8 mouse cellular contexts compared by ENCODE assay signal in genomic region chr14:46881581-46882430, GRCm38 (mm10). TPM values are rescaled to one million over a fixed set of nuclear protein-coding genes. Genes with fewer than 3 reads are reported as not detected.
DNase-seq lines count a peak whose midpoint lies in the region; ATAC-seq and TF ChIP-seq lines count a peak whose summit lies in the region.

No protein-coding gene starts in this region.

- H3K36me3 ChIP-seq in spleen, adult 2 months (ENCODE audit: control insufficient read depth, insufficient read depth, low read length), result no peaks in the 10 kb centered on the region
- no peaks in the 10 kb centered on the region for H3K36me3 ChIP-seq in forebrain, postnatal 0 days (ENCODE audit: insufficient read depth)
- H3K36me3 ChIP-seq in hindbrain, postnatal 0 days (ENCODE audit: insufficient read depth, low read length), result no peaks in the 10 kb centered on the region
- H3K36me3 ChIP-seq in liver, embryonic 12.5 days, result no peaks in the 10 kb centered on the region
- H3K36me3 ChIP-seq in small intestine, adult 2 months (ENCODE audit: control insufficient read depth, insufficient read depth, low read length), result no peaks in the 10 kb centered on the region

- 26% methylated on average over 40 of the region's 40 CpGs for WGBS in spleen, adult 2 months
- 5% methylated on average over 40 of the region's 40 CpGs for WGBS in forebrain, postnatal 0 days
- 5% methylated on average over 40 of the region's 40 CpGs for WGBS in hindbrain, postnatal 0 days
- 10% methylated on average over 40 of the region's 40 CpGs for whole genome bisulfite sequencing in liver, embryonic 12.5 days (ENCODE audit: insufficient replicate concordance)
- 13% methylated on average over 40 of the region's 40 CpGs for WGBS in small intestine, adult 2 months

- peak overlapping the region; percentile 98 for H3K4me2 ChIP-seq in forebrain, postnatal 0 days (ENCODE audit: low read depth)
- H3K4me2 ChIP-seq in hindbrain, postnatal 0 days (ENCODE audit: low read depth, low read length), result peak overlapping the region; percentile 99
- H3K4me2 ChIP-seq in liver, embryonic 12.5 days, result peak overlapping the region; percentile 74

- peaks cover 28% of the 10 kb centered on the region for H3K27me3 ChIP-seq in spleen, adult 2 months (ENCODE audit: control insufficient read depth, insufficient read depth, low read length)
- 0 out of 2 replicates have a peak, but pooled peaks cover 7% of the 10 kb centered on the region for H3K27me3 ChIP-seq in forebrain, postnatal 0 days (ENCODE audit: insufficient read depth, low read length)
- H3K27me3 ChIP-seq in hindbrain, postnatal 0 days (ENCODE audit: insufficient read depth, low read length), result no peaks in the 10 kb centered on the region
- peaks cover 74% of the 10 kb centered on the region for H3K27me3 ChIP-seq in liver, embryonic 12.5 days (replicated peaks)
- H3K27me3 ChIP-seq in small intestine, adult 2 months (ENCODE audit: control insufficient read depth, insufficient read depth, low read length), result peaks cover 36% of the 10 kb centered on the region

- ATAC-seq in forebrain, postnatal 0 days, result peak; percentile 0; the same call in 1 of the 2 replicates
- peak; percentile 4; the same call in 1 of the 2 replicates for ATAC-seq in hindbrain, postnatal 0 days
- peak; percentile 17; the same call in 1 of the 2 replicates for ATAC-seq in liver, embryonic 12.5 days

- H3K4me3 ChIP-seq in spleen, adult 2 months (ENCODE audit: extremely low read depth, insufficient read depth, insufficient read length), result peak overlapping the region; percentile 38; the same call in 1 of the 2 replicates
- peak overlapping the region; percentile 57 for H3K4me3 ChIP-seq in forebrain, postnatal 0 days (ENCODE audit: low read depth, low read length)
- H3K4me3 ChIP-seq in hindbrain, postnatal 0 days (ENCODE audit: low read length), result peak overlapping the region; percentile 60
- peak overlapping the region; percentile 53 for H3K4me3 ChIP-seq in liver, embryonic 12.5 days
- peak overlapping the region; percentile 67 for H3K4me3 ChIP-seq in small intestine, adult 2 months (ENCODE audit: low read depth, low read length)

- peak in 1 of 2 experiments; percentile 5 for DNase-seq in spleen, adult 2 months (ENCODE audit: low read depth in 1 of 2, low spot score in 2 of 2)
- DNase-seq in spleen, adult 12 weeks (ENCODE audit: low spot score), result no peak
- DNase-seq in cerebellum, adult 9-10 months, result peak; percentile 52
- peak; percentile 10 for DNase-seq in forebrain, postnatal 0 days
- peak; percentile 25 for DNase-seq in hindbrain, postnatal 0 days (ENCODE audit: low spot score)
- DNase-seq in adrenal gland, adult 8-10 months, result no peak

- H3K4me1 ChIP-seq in spleen, adult 2 months (ENCODE audit: control insufficient read depth, insufficient read depth, insufficient read length), result peaks cover 4% of the 10 kb centered on the region
- no peaks in the 10 kb centered on the region; the same call in 1 of the 2 replicates for H3K4me1 ChIP-seq in forebrain, postnatal 0 days (ENCODE audit: insufficient read depth)
- no peaks in the 10 kb centered on the region for H3K4me1 ChIP-seq in hindbrain, postnatal 0 days (ENCODE audit: insufficient read depth, low read length)
- peaks cover 33% of the 10 kb centered on the region for H3K4me1 ChIP-seq in liver, embryonic 12.5 days
- H3K4me1 ChIP-seq in small intestine, adult 2 months (ENCODE audit: control insufficient read depth, insufficient read depth, insufficient read length, low read length), result peaks cover 20% of the 10 kb centered on the region

- no peaks in the 10 kb centered on the region for H3K9me3 ChIP-seq in forebrain, postnatal 0 days (ENCODE audit: low read length)
- no peaks in the 10 kb centered on the region for H3K9me3 ChIP-seq in hindbrain, postnatal 0 days (ENCODE audit: low read length)
- no peaks in the 10 kb centered on the region for H3K9me3 ChIP-seq in liver, embryonic 12.5 days (replicated peaks)

- no peak for TF ChIP-seq POLR2A in spleen, adult 2 months (IDR thresholded peaks at IDR 0.05; ENCODE audit: low read depth, low read length)
- no peak for TF ChIP-seq POLR2A in small intestine, adult 2 months (IDR thresholded peaks at IDR 0.05; ENCODE audit: low read depth, low read length)

- H3K27ac ChIP-seq in spleen, adult 2 months (ENCODE audit: insufficient read depth, low read length), result peak overlapping the region; percentile 57; the same call in 1 of the 2 replicates
- H3K27ac ChIP-seq in forebrain, postnatal 0 days (ENCODE audit: low read depth, low read length), result no peak overlapping the region
- 0 out of 2 replicates have a peak overlapping the region, but pooled peaks have one; percentile 64 for H3K27ac ChIP-seq in hindbrain, postnatal 0 days
- H3K27ac ChIP-seq in liver, embryonic 12.5 days, result no peak overlapping the region
- peak overlapping the region; percentile 46; the same call in 1 of the 2 replicates for H3K27ac ChIP-seq in small intestine, adult 2 months (ENCODE audit: insufficient read depth, low read depth, low read length)

- peak overlapping the region; percentile 53 for H3K9ac ChIP-seq in forebrain, postnatal 0 days
- H3K9ac ChIP-seq in hindbrain, postnatal 0 days (replicated peaks; ENCODE audit: low read length), result peak overlapping the region; percentile 66; the same call in 1 of the 2 replicates
- peak overlapping the region; percentile 41; the same call in 1 of the 2 replicates for H3K9ac ChIP-seq in liver, embryonic 12.5 days

- no peak for TF ChIP-seq CTCF in spleen, adult 2 months (IDR thresholded peaks at IDR 0.05; ENCODE audit: extremely low read depth, insufficient read depth, insufficient read length, insufficient replicate concordance)
- 0 out of 2 replicates have a peak, but pooled peaks have one; percentile 1 for TF ChIP-seq CTCF in forebrain, postnatal 0 days (IDR thresholded peaks at IDR 0.05; ENCODE audit: low read depth)
- no peak for TF ChIP-seq CTCF in hindbrain, postnatal 0 days (IDR thresholded peaks at IDR 0.05; ENCODE audit: low read depth)
- no peak for TF ChIP-seq CTCF in small intestine, adult 2 months (IDR thresholded peaks at IDR 0.05; ENCODE audit: extremely low read depth, insufficient read length, insufficient replicate concordance, low read depth, low read length)

RNA-seq across cellular contexts. Expression of gene Samd4, which starts 0.8 kb away (rescaled TPM):
- 3.6 and 3.7 TPM in 2 replicates for polyA plus RNA-seq in spleen, adult 2 months (2012; rRNA removed)
- 12.3 and 15.2 TPM in 2 replicates for total RNA-seq in forebrain, postnatal 0 days (2014; rRNA removed)
- polyA plus RNA-seq in forebrain, postnatal 0 days (2015; fragmentation: Nextera tagmentation; extraction: Ambion mirVana), result 2.5 and 3.5 TPM in 2 replicates
- total RNA-seq in hindbrain, postnatal 0 days (2014; rRNA removed), result 14.3 and 14.7 TPM in 2 replicates
- polyA plus RNA-seq in hindbrain, postnatal 0 days (2015; fragmentation: Nextera tagmentation; extraction: Ambion mirVana), result 4.4 and 4.9 TPM in 2 replicates
- polyA plus RNA-seq in liver, embryonic 12.5 days (2016; fragmentation: Nextera tagmentation; extraction: Ambion mirVana), result 0.65 and 0.67 TPM in 2 replicates
- polyA plus RNA-seq in small intestine, adult 2 months (2012; rRNA removed), result 3.2 and 4.1 TPM in 2 replicates
- total RNA-seq in adrenal gland, adult 8-10 months (2022), result 10 to 100 TPM; 22.1 to 27.0 (median 25.8) TPM

RNA-seq across cellular contexts. Expression of gene Cgrrf1, which starts 49.9 kb away (rescaled TPM):
- polyA plus RNA-seq in spleen, adult 2 months (2012; rRNA removed), result 6.5 and 7.3 TPM in 2 replicates
- total RNA-seq in forebrain, postnatal 0 days (2014; rRNA removed), result 10.5 and 15.6 TPM in 2 replicates
- 14.1 and 16.0 TPM in 2 replicates for polyA plus RNA-seq in forebrain, postnatal 0 days (2015; fragmentation: Nextera tagmentation; extraction: Ambion mirVana)
- 10.2 and 24.9 TPM in 2 replicates for total RNA-seq in hindbrain, postnatal 0 days (2014; rRNA removed)
- 27.6 and 33.0 TPM in 2 replicates for polyA plus RNA-seq in hindbrain, postnatal 0 days (2015; fragmentation: Nextera tagmentation; extraction: Ambion mirVana)
- 20.6 and 21.7 TPM in 2 replicates for polyA plus RNA-seq in liver, embryonic 12.5 days (2016; fragmentation: Nextera tagmentation; extraction: Ambion mirVana)
- polyA plus RNA-seq in small intestine, adult 2 months (2012; rRNA removed), result 6.4 and 10.3 TPM in 2 replicates
- total RNA-seq in adrenal gland, adult 8-10 months (2022), result 10 to 100 TPM; 45.7 to 61.9 (median 57.2) TPM

RNA-seq across cellular contexts. Expression of gene Gmfb, which starts 59.8 kb away (rescaled TPM):
- polyA plus RNA-seq in spleen, adult 2 months (2012; rRNA removed), result 6.9 and 7.5 TPM in 2 replicates
- total RNA-seq in forebrain, postnatal 0 days (2014; rRNA removed), result 158 and 240 TPM in 2 replicates
- polyA plus RNA-seq in forebrain, postnatal 0 days (2015; fragmentation: Nextera tagmentation; extraction: Ambion mirVana), result 90.8 and 113 TPM in 2 replicates
- total RNA-seq in hindbrain, postnatal 0 days (2014; rRNA removed), result 121 and 126 TPM in 2 replicates
- 113 and 117 TPM in 2 replicates for polyA plus RNA-seq in hindbrain, postnatal 0 days (2015; fragmentation: Nextera tagmentation; extraction: Ambion mirVana)
- polyA plus RNA-seq in liver, embryonic 12.5 days (2016; fragmentation: Nextera tagmentation; extraction: Ambion mirVana), result 49.6 and 55.3 TPM in 2 replicates
- polyA plus RNA-seq in small intestine, adult 2 months (2012; rRNA removed), result 1.1 and 1.9 TPM in 2 replicates
- 100 to 1,000 TPM; 118 to 172 (median 163) TPM for total RNA-seq in adrenal gland, adult 8-10 months (2022)

Comparison
In these comparisons a context has a peak if more than half of its experiments do, and no peak if none do; other contexts are left out.
1. DNase-seq: peak in cerebellum, adult 9-10 months (single experiment), forebrain, postnatal 0 days (single experiment) and hindbrain, postnatal 0 days (single experiment); none in spleen, adult 12 weeks (single experiment) and adrenal gland, adult 8-10 months (single experiment).
2. H3K27ac ChIP-seq: peak in spleen, adult 2 months (single experiment), hindbrain, postnatal 0 days (single experiment) and small intestine, adult 2 months (single experiment); none in forebrain, postnatal 0 days (single experiment) and liver, embryonic 12.5 days (single experiment).
3. Peak in every context shown above with its lines, with median percentiles within 50 percentile points of each other: H3K4me3 ChIP-seq, ATAC-seq, H3K4me2 ChIP-seq and H3K9ac ChIP-seq.